Mouse (Mus musculus) adrenal gland (tissue): Measurements from ENCODE around the gene Dtx4.
"Not testable (repeated sequence)": the region's sequence is repeated elsewhere in the genome, so short reads cannot be mapped to it uniquely, and the experiment has no call there.

ENCODE experiments used
- intact Hi-C: fragments of 180-260 bp; cut with DNase I; formaldehyde crosslinking; loops from one replicate; pipeline ENCODE4 v1.15.1; 2025
- long read RNA-seq, 2 experiments: library from polyadenylated mRNA; unstranded; transcript quantifications; one replicate each; pipeline ENCODE4 v2.0.0; 2020; ENCODE audit warnings: borderline replicate concordance in 1 of 2; ENCODE audit not compliant: insufficient replicate concordance in 1 of 2

The Dtx4 gene
- long read RNA-seq, experiment 1, full-length matches to known transcripts = 2 of 5 reads
- long read RNA-seq, experiment 1, partial matches to known transcripts = 1 of 5 reads
- long read RNA-seq, experiment 1, other reads (novel, unspliced or antisense) = 2 of 5 reads
- long read RNA-seq, experiment 2, partial matches to known transcripts = 1 of 3 reads
- long read RNA-seq, experiment 2, other reads (novel, unspliced or antisense) = 2 of 3 reads

DNA sequence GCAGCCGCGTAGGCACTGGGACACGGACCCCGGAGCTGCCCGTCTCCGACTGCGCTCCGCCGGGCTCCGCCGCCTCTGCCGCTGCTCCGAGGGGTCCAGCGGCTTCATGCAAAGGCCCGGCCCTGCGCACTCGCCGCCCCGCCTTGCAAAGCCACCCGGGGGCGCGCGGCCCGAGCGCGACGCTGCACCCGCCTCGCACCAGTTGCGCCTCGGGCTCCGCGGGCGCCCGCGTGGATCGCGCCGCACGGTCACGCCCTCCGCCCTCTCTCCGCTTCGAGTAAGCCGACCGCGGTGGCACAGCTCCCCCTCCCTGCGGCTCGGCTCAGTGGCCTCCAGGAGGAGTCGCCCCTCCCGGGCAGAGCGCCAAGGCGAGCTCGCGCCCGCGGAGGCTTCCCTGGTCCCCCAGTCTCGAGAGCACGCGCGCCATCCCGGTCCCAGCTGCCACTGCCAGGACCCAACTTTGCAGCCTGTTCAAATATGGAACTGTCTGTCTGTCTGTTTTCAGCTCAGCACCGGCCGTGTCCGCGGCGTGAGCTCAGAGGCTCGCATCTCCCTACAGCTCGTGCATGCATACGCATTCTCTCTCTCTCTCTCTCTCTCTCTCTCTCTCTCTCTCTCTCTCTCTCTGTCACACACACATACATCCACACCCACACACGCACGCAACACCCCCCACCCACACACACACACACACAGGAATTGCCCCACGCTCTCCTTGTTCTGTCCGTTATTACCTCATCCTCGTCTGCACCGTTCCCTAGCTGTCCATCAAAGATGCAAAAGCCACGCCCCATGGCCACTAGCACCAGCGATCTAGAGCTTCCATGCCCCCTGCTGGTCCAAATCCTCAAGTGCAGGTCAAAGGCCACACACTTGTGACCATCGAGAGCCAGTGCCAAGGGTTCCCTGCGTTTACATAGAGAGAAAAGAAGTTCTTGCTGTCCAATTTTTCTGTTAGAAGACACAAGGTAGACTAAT lies at the start of gene Dtx4:
Gene Dtx4 (minus strand): TSS at position 85 of the 978 bp plus-strand sequence.
- intact Hi-C loops = loop anchor here (5.0 kb wide), 1 partner anchor 34 kb away; no protein-coding TSS in a partner anchor

DNA sequence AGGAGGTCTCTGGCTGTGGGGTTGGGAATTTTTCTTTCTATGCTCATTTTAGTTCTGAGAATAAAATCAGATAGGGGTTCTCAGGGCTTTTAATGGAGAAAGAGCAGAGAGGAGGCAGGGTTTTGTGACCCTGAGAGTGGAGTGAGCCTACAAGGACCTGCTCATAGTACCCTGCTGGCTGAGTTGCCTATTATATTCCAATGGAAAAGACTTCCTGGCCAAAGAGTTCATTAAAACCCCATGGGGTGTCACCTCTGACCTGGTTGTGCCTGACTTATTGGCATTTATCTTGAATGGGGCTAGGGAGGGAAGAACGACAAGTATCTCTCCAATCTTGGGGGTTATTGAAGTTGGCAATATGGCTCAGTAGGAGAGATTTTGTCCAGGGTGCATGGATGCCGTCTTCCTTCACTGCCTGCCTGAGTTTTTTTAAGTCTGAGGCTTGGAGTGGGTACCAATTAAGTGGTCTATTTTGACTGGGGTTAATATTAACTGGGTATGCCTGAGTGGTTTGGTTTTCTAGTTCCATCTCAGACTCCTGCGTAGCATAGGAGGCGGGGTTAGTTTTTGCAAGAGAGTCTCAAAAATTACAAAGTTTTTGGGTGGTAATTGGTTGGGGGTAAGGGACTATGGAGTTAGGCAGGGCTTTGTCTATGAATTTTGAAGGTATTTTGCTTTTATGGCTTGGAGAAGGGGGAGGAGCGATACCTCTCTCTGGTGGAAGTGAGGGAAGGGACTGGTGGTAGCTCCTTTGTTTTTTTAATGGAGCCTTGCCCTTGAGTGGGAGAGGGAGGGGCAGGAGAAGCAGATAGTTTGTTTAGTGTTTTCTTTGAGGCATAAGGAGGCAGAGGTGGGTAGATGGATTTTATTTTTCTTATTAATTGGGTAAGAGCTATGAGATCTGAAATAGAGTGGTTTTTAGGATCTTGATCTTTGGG lies 49.0 kb upstream of the Dtx4 start:
- intact Hi-C loops = no loop called here

DNA sequence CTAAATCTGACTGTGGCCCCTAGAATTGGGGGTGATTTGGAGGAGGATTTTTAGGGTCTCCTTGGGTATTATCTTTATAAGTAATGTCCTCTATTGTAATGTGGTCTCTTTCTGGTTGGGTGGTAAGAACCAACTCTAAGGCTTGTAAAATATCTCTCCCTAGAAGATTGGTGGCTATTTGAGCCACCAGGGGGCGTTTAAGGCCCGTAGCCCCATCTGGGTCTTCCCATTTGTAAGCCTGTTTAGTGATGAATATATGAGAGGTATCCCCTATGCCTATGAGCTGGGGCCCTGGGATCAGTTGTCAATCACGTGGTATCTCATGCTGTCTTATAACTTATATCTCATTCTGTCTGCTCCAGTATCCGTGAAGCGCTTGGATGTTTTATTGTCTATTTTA lies 47.9 kb upstream of the Dtx4 start:
- intact Hi-C loops = no loop called here

GRCm38 (mm10) chr19:12545440-12545839 lies 44.2 kb upstream of the Dtx4 start, which contains the start of gene Fam111a:
Fam111a (plus strand) TSS chr19:12545740.
- intact Hi-C loops = not testable (repeated sequence)

- intact Hi-C loops = no loop called here
Observed at GRCm38 (mm10) chr19:12541644-12542043, 40.4 kb upstream of the Dtx4 start.

- intact Hi-C loops = no loop called here
Observed at GRCm38 (mm10) chr19:12540727-12541126, 39.5 kb upstream of the Dtx4 start.

GRCm38 (mm10) chr19:12539975-12540374 lies 38.7 kb upstream of the Dtx4 start:
- intact Hi-C loops = no loop called here

- intact Hi-C loops = no loop called here
Observed at GRCm38 (mm10) chr19:12537168-12537567, 35.9 kb upstream of the Dtx4 start.

- intact Hi-C loops = no loop called here
Observed at GRCm38 (mm10) chr19:12523377-12523776, 22.1 kb upstream of the Dtx4 start.

DNA sequence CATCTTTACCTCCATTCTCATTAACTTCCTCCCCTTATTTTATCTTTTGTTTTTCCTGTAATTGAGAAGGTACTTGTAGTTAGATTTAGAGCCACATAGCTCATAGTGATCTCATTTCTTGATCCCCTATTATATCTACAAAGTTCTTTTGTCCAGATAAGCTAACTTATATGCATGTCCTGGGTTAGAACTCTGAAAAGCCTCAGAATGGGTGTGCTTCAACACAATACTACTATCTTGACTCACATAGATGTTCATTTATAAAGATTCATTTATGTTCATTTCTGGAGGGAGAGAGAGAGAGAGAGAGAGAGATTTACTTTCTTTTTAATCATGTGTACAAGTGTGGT lies 17.3 kb upstream of the Dtx4 start:
- intact Hi-C loops = loop anchor here (1.0 to 10.0 kb wide), 3 partner anchors 74 to 304 kb away; partner anchors contain the start of genes Lpxn and Zfp91

GRCm38 (mm10) chr19:12517671-12518540 lies 16.7 kb upstream of the Dtx4 start:
- intact Hi-C loops = loop anchor here (1.0 to 10.0 kb wide), 3 partner anchors 74 to 304 kb away; partner anchors contain the start of genes Lpxn and Zfp91

- intact Hi-C loops = loop anchor here (5.0 to 10.0 kb wide), 3 partner anchors 82 to 308 kb away; partner anchors contain the start of genes Lpxn and Zfp91
Observed at GRCm38 (mm10) chr19:12514621-12515020, 13.4 kb upstream of the Dtx4 start.

GRCm38 (mm10) chr19:12502756-12503155 lies 1.5 kb upstream of the Dtx4 start:
- intact Hi-C loops = loop anchor here (5.0 kb wide), 1 partner anchor 35 kb away; no protein-coding TSS in a partner anchor

DNA sequence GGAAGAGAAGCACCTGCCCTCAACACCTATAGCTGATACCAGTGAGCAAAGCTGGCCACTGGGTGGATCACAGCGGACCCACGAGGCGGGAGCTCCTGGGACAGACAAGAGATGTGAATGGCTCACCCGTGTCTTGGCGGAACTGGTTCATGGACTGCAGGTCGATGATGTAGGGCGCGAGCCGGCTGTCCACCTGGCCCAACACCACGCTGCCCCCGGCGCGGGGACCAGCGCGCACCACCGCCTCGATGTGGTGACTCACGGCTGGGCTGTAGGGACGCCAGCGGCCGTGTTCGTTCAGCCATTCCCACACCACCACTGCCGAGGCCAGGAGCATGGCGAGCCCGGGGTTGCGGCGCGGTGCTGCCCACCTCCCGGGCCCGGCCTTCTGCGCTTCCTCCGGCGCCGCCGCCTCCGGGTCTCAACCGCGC lies 358 bp downstream of the Dtx4 start:
- intact Hi-C loops = loop anchor here (5.0 kb wide), 1 partner anchor 34 kb away; no protein-coding TSS in a partner anchor

GRCm38 (mm10) chr19:12500124-12500523 lies 1.1 kb downstream of the Dtx4 start:
- intact Hi-C loops = loop anchor here (5.0 kb wide), 1 partner anchor 33 kb away; no protein-coding TSS in a partner anchor

GRCm38 (mm10) chr19:12499485-12499884 lies 1.8 kb downstream of the Dtx4 start:
- intact Hi-C loops = no loop called here

GRCm38 (mm10) chr19:12498941-12499340 lies 2.3 kb downstream of the Dtx4 start:
- intact Hi-C loops = no loop called here

DNA sequence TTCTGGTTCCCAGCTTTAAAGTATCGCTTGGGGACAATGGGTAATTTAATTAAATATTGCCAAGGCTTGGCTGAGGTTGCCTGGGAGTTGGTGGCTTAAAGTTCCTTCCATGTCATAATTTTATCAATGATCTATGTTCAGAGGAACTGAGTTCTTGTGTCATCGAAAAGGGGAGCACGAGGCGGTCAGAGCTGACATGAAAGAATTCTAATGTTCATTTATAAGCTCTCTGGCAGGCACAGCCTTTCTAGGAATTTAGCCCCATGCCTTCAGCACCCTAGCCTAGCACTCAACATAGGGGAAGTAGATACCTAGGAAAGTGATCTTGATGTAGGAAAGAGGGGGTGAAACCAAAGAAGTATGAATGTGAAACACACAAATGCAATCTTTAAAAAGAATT lies 2.9 kb downstream of the Dtx4 start:
- intact Hi-C loops = no loop called here

- intact Hi-C loops = no loop called here
Observed at GRCm38 (mm10) chr19:12497909-12498308, 3.3 kb downstream of the Dtx4 start.

DNA sequence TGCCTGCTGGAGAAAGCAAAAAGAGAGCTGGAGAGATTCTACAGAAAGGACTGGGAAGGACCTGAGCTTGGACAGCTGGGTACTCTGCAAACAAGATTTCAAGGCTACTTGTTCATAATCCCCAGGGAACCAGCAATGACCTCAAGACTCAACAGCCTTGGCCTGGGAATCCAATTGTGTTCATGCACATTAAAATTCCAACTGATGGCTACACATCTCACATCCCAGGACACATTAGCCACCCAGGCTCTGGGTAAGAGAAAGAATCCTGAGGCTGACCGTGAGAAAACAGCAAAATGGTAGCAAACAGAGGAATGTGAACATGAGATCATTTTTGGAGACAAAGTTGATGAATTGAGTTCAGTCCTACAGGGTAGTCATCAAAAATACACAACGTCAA lies 5.0 kb downstream of the Dtx4 start:
- intact Hi-C loops = no loop called here
